Mouse (Mus musculus): ENCODE results near the gene Sppl2b.
"Not testable (repeated sequence)": the region's sequence is repeated elsewhere in the genome, so short reads cannot be mapped to it uniquely, and the experiment has no call there.

The Sppl2b gene

DNA sequence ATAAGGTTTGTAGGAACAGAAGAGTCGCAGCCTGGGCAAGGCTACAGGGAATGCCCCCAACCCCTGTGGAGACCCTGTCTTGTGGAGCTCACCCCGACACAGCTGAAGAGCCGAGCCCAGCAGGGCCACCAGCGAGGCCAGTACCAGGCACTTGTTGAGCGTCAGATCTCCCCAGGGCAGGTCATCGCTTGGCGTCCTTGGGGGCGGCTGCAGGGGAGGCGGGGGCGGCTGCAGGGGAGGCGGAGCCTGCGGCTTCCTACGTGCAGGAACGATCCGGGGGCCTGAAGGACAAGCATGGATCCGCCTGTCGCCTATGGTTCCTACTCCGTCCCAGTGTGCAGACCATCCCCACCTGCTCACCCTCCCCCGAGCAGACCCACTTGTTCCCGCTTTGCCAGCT is 45.0 kb upstream of the Sppl2b start:
- TF ChIP-seq CTCF (conservative IDR thresholded peaks at IDR 0.05; ENCODE audit: low read length) (no peak), POU5F1 (IDR thresholded peaks at IDR 0.05; ENCODE audit: borderline replicate concordance, low read length) (no peak)
- no peaks in the 10 kb centered on the region for H3K9me3 ChIP-seq (ENCODE audit: low read length)
- peaks cover 3% of the 10 kb centered on the region for H3K36me3 ChIP-seq (ENCODE audit: insufficient read depth, low read length)
- peak overlapping the region; percentile 74 for H3K4me3 ChIP-seq (replicated peaks; ENCODE audit: low read length)
- H3K27me3 ChIP-seq (ENCODE audit: insufficient read depth, low read length): peaks cover 63% of the 10 kb centered on the region
- H3K4me1 ChIP-seq (replicated peaks; ENCODE audit: low read depth, low read length): peaks cover 53% of the 10 kb centered on the region

DNA sequence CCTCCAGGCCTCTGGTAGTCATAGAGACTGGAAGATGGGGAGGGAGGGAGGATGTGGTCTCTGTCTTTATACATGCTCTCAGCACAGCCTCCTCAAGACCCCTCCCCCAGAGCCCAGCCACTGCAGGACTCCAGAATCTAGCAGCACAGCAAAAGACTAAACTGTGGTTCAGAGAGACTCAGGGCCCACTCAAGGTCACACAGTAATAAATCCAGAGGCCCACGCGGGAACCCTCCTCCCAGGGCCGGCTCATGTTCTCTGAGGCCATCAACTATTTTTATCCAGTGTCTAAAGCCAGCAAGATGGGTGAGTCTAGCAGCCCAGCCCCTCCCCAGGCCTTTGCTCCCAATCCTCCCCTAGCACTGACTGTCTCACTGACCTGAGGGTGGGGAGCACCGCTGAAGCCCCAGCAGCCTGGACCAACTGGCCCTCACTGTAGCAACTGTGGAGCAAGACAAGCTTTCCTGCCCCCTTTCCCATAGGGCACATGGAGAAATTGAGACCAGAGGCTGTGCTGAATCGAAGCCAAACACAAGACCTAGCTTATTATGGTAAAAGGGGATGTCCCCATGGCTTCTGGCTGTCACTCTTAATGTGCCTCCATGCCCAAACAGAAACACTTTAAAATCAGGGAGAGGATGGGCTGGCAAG is 42.6 kb upstream of the Sppl2b start:
- H3K27me3 ChIP-seq (ENCODE audit: insufficient read depth, low read length): peaks cover 55% of the 10 kb centered on the region
- no peak for TF ChIP-seq CTCF (conservative IDR thresholded peaks at IDR 0.05; ENCODE audit: low read length)
- no peak for TF ChIP-seq NANOG (IDR thresholded peaks at IDR 0.05; ENCODE audit: borderline replicate concordance, low read length)
- TF ChIP-seq POU5F1 (IDR thresholded peaks at IDR 0.05; ENCODE audit: borderline replicate concordance, low read length): no peak

DNA sequence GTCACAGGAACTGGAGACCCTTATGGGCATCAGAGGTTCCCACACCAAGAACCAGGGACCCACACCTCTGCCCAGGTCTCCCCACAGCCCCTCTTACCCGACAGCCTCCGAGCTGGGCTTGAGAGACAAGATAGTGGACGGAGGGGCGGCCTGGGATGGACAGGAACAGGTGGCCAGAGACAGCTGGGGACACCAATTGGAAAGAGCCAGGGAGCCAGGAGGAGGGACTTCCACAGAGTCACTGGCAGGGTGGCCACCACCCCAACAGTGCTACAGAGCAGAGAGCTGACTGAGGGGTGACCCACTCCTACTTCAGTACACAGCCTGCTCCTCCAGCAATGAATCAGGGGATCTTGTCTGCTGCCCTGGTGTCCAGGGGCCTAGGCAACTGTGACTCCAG is 41.7 kb upstream of the Sppl2b start, which contains the start of gene Jsrp1:
Gene Jsrp1 (minus strand): TSS at position 133 of the 400 bp plus-strand sequence.
- H3K36me3 ChIP-seq (ENCODE audit: insufficient read depth, low read length): no peaks in the 10 kb centered on the region
- H3K9me3 ChIP-seq (ENCODE audit: low read length): no peaks in the 10 kb centered on the region
- no peak within 1 kb of the TSS for H3K4me3 ChIP-seq (replicated peaks; ENCODE audit: low read length)
- TF ChIP-seq CTCF (conservative IDR thresholded peaks at IDR 0.05; ENCODE audit: low read length) (no peak), NANOG (IDR thresholded peaks at IDR 0.05; ENCODE audit: borderline replicate concordance, low read length) (no peak), POU5F1 (IDR thresholded peaks at IDR 0.05; ENCODE audit: borderline replicate concordance, low read length) (no peak)
- H3K4me1 ChIP-seq (replicated peaks; ENCODE audit: low read depth, low read length): peaks cover 27% of the 10 kb centered on the region
- H3K27me3 ChIP-seq (ENCODE audit: insufficient read depth, low read length): peaks cover 52% of the 10 kb centered on the region

More for the DNA sequence above, 42.6 kb upstream of the Sppl2b start:
- H3K4me1 ChIP-seq (replicated peaks; ENCODE audit: low read depth, low read length): peaks cover 35% of the 10 kb centered on the region
- no peaks in the 10 kb centered on the region for H3K36me3 ChIP-seq (ENCODE audit: insufficient read depth, low read length)
- H3K4me3 ChIP-seq (replicated peaks; ENCODE audit: low read length): no peak overlapping the region
- H3K9me3 ChIP-seq (ENCODE audit: low read length): no peaks in the 10 kb centered on the region

DNA sequence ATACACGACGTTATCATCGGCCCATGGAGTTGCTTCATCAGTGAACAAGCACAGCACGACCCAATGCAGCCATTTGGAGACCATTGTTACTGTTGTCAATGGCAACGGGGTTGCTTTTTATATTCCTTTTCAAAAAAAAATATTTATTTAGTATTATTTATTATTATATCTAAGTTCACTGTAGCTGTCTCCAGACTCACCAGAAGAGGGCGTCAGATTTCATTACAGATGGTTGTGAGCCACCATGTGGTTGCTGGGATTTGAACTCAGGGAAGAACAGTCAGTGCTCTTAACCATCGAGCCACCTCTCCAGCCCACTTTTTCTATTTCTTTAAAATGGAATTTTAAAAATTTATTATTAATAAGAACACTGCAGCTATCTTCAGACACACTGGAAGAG is 40.3 kb upstream of the Sppl2b start:
- TF ChIP-seq CTCF (conservative IDR thresholded peaks at IDR 0.05; ENCODE audit: low read length): peak; percentile 6; the same call in 1 of the 2 replicates
- TF ChIP-seq NANOG (IDR thresholded peaks at IDR 0.05; ENCODE audit: borderline replicate concordance, low read length): no peak
- peaks cover 38% of the 10 kb centered on the region for H3K27me3 ChIP-seq (ENCODE audit: insufficient read depth, low read length)
- no peaks in the 10 kb centered on the region for H3K36me3 ChIP-seq (ENCODE audit: insufficient read depth, low read length)

DNA sequence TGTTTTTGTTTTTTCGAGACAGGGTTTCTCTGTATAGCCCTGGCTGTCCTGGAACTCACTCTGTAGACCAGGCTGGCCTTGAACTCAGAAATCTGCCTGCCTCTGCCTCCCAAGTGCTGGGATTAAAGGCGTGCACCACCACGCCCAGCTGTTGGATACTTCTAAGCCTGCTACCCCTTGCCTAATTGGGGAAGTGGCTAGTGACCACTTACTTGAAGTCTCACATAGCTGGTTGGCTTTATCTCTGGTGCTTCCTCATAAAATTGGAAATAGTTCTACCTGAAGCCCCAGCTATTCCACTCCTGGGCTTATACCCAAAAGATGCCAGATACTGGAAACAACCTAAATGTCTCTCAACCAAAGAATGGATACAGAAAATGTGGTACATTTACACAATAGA is 38.8 kb upstream of the Sppl2b start:
- not testable (repeated sequence) for H3K9me3 ChIP-seq (ENCODE audit: low read length); H3K36me3 ChIP-seq (ENCODE audit: insufficient read depth, low read length); H3K4me3 ChIP-seq (replicated peaks; ENCODE audit: low read length); H3K4me1 ChIP-seq (replicated peaks; ENCODE audit: low read depth, low read length)
- H3K27me3 ChIP-seq (ENCODE audit: insufficient read depth, low read length): peaks cover 24% of the 10 kb centered on the region

More for the DNA sequence above, 40.3 kb upstream of the Sppl2b start:
- Histone ChIP-seq H3K9me3 (ENCODE audit: low read length) (no peaks in the 10 kb centered on the region), H3K4me3 (replicated peaks; ENCODE audit: low read length) (no peak overlapping the region), H3K4me1 (replicated peaks; ENCODE audit: low read depth, low read length) (peaks cover 18% of the 10 kb centered on the region)

DNA sequence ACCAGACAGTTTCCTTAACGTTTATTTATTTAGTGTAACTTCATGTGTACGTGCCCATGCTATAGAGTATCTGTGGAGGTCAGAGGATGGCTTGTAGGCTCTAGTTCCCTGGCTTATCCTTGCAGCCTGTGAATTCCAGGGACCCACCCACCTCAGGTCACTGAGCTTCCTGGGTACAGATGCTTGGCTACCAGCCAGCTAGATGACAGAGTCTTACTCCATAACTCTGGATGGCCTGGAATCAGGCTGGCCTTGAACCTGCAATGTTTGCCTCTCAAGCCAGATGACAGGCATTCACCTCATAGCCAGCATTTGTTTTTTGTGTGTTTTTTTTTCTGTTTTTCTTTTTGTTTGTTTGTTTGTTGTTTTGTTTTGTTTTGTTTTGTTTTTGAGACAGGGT is 37.9 kb upstream of the Sppl2b start:
- peaks cover 8% of the 10 kb centered on the region for H3K4me1 ChIP-seq (replicated peaks; ENCODE audit: low read depth, low read length)
- TF ChIP-seq CTCF (conservative IDR thresholded peaks at IDR 0.05; ENCODE audit: low read length) (no peak), NANOG (IDR thresholded peaks at IDR 0.05; ENCODE audit: borderline replicate concordance, low read length) (no peak), POU5F1 (IDR thresholded peaks at IDR 0.05; ENCODE audit: borderline replicate concordance, low read length) (no peak)
- no peaks in the 10 kb centered on the region for H3K36me3 ChIP-seq (ENCODE audit: insufficient read depth, low read length)
- H3K27me3 ChIP-seq (ENCODE audit: insufficient read depth, low read length): peaks cover 18% of the 10 kb centered on the region
- no peaks in the 10 kb centered on the region for H3K9me3 ChIP-seq (ENCODE audit: low read length)
- no peak overlapping the region for H3K4me3 ChIP-seq (replicated peaks; ENCODE audit: low read length)

DNA sequence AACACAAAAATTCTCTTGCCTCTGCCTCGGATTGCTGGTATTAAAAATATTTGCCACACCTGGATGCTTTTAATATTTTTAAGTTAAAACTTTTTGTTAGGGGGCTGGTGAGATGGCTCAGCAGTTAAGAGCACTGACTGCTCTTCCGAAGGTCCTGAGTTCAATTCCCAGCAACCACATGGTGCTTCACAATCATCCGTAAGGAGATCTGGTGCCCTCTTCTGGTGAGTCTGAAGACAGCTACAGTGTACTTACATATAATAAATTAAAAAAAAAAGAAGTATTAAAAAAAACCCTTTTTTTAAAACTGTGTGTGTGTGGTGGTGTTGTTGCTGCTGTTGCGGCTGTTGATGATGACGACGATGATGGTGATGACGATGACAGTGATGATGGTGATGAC is 37.1 kb upstream of the Sppl2b start:
- TF ChIP-seq CTCF (conservative IDR thresholded peaks at IDR 0.05; ENCODE audit: low read length): peak; percentile 25
- not testable (repeated sequence) for H3K4me3 ChIP-seq (replicated peaks; ENCODE audit: low read length); H3K36me3 ChIP-seq (ENCODE audit: insufficient read depth, low read length); H3K4me1 ChIP-seq (replicated peaks; ENCODE audit: low read depth, low read length); H3K27me3 ChIP-seq (ENCODE audit: insufficient read depth, low read length); H3K9me3 ChIP-seq (ENCODE audit: low read length)

DNA sequence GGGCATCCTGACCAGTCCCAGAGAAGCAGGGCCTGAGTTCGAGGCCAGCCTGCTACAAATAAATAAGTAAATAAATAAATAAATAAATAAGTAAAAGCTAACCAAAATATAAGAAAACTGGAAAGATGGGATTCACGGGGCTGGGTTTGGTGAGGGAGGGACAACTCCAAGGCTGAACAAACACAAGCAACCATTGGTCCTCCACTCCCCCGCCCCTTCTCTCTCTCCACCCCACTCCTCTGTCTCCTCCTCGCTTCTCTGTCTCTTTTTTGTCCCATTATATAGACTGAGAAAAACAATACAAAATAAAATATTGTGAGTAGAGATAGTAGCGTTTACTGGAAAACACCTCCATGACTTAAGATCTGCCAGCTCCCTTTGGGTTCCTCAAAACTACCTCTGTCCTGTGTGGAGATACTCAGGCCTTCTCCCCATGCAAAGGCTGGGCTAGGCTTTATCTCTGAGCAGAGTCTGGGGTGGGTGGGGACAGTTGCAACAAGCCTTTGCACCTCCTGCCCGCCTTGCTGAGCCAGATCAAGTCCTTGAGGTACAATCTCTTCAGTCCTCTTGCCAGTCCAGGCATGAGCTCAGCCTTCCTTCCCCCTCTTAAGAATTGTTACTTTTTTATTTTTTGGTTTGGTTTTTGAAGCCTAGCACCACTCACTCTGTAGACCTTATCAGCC is 36.3 kb upstream of the Sppl2b start:
- H3K4me1 ChIP-seq (replicated peaks; ENCODE audit: low read depth, low read length): peaks cover 6% of the 10 kb centered on the region
- TF ChIP-seq NANOG (IDR thresholded peaks at IDR 0.05; ENCODE audit: borderline replicate concordance, low read length): no peak
- TF ChIP-seq CTCF (conservative IDR thresholded peaks at IDR 0.05; ENCODE audit: low read length): no peak
- H3K36me3 ChIP-seq (ENCODE audit: insufficient read depth, low read length): no peaks in the 10 kb centered on the region
- 0 out of 2 replicates have a peak, but pooled peaks cover 4% of the 10 kb centered on the region for H3K27me3 ChIP-seq (ENCODE audit: insufficient read depth, low read length)
- H3K9me3 ChIP-seq (ENCODE audit: low read length): no peaks in the 10 kb centered on the region
- no peak overlapping the region for H3K4me3 ChIP-seq (replicated peaks; ENCODE audit: low read length)

DNA sequence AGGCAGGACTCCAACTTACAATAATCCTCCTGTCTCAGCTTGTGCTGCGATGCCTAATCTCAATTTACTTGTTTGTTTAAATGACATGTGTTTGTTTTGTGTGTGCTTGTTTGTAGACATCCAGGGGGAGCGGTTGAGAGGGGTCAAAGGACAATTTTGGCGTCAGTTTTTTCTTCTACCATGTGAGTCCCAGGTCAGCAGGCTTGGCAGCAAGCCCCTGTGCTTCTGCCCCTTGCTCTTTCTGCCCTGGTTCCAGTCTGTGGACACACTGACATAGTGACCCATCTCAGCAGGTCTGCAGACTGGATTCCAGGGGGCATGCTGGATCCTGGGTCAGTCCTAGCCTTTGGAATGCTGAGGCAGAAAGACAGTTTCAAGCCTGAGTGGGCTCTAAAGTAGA is 35.7 kb upstream of the Sppl2b start:
- Histone ChIP-seq H3K27me3 (ENCODE audit: insufficient read depth, low read length) (0 out of 2 replicates have a peak, but pooled peaks cover 2% of the 10 kb centered on the region), H3K9me3 (ENCODE audit: low read length) (no peaks in the 10 kb centered on the region)
- TF ChIP-seq NANOG (IDR thresholded peaks at IDR 0.05; ENCODE audit: borderline replicate concordance, low read length) (no peak), CTCF (conservative IDR thresholded peaks at IDR 0.05; ENCODE audit: low read length) (no peak), POU5F1 (IDR thresholded peaks at IDR 0.05; ENCODE audit: borderline replicate concordance, low read length) (no peak)

More for the DNA sequence above, 35.7 kb upstream of the Sppl2b start:
- Histone ChIP-seq H3K4me1 (replicated peaks; ENCODE audit: low read depth, low read length) (peaks cover 13% of the 10 kb centered on the region), H3K4me3 (replicated peaks; ENCODE audit: low read length) (no peak overlapping the region), H3K36me3 (ENCODE audit: insufficient read depth, low read length) (no peaks in the 10 kb centered on the region)

Measured in E14TG2a.4 (cell line).